Mouse (Mus musculus) gastrocnemius, adult 8-10 months (tissue): ENCODE measurements around the gene Celsr1. TPM values are rescaled to one million over a fixed set of nuclear protein-coding genes. Genes with fewer than 3 reads are reported as not detected.

ENCODE experiments used
- DNase-seq, 2 experiments: peaks; one replicate each; pipeline ENCODE4 v3.0.0; 2022; ENCODE audit warnings: low spot score in 2 of 2
- total RNA-seq, 4 experiments: library from RNA; stranded (reverse); gene quantifications; 2 replicates each; pipeline ENCODE4 v1.2.4; 2022

The Celsr1 gene
- total RNA-seq, 4 experiments from 2014 or later: 0.02 to 0.36 (median 0.10) TPM

- DNase-seq: no peak
These were observed 37.4 kb downstream of the Celsr1 start for GRCm38 (mm10) chr15:85996031-85996765.

DNA sequence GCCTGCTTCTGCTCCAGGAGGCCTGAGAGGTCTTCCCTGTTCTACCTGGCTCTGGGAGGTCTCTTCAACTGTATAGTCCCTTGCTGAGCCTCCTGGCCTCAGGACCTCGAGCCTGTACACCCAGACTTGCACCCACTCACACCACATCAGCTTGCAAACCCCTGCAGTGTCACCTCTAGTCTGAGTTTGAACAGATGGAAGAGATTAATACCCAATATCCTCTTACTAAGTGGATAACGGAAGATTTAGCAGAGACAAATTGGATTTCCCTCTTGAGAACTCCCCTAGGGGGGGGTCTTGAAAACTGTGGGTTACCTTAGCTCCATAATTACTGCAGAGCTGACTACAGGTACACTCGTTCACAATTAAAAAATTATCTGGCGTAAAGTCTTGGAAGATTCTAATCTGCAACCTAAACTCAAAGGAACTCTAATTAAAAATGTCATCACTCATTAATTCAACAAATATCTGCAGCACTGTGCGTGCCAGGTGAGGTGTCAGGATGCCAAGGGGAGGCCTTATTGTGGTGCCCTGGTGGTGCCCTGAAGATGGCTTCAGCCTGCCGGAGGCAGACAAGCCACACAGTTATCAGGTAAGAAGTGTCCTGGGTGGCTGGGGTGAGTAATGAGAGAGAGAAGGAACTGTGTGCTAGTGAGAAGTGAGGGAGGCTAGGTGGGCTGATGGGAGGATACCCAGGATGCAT is 38.5 kb downstream of the Celsr1 start:
- no peak for DNase-seq

DNA sequence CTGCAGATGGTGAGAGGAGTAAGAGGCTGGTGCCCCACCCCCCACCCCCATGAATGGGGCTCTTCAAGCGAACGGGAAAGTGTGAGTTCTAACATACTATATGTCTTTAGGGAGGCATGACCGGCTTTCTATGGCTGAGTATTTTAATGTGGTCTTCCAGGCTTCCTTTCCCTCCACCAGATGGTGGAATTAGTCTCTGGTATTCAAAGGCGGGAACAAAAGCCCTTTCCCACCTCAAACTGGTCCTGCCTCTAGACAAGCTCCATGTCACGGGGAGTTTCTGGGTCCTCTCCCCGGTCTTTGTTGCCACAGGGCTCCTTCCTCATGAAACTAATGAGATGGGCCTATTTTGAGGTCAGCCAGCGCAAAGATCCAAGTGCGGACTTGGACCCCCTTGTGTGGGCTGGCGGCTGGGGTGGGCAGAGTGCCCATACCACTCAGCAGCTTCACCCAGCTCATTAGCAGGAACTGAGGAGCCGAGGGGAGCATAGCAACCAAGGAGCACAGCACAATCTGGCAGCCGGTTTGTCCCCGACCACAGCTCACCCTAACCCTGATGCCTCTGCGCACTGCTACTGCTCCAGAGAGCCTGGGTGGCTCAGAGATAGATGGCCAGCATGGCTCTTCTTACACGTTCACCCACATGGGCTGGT is 39.5 kb downstream of the Celsr1 start:
- no peak for DNase-seq

DNA sequence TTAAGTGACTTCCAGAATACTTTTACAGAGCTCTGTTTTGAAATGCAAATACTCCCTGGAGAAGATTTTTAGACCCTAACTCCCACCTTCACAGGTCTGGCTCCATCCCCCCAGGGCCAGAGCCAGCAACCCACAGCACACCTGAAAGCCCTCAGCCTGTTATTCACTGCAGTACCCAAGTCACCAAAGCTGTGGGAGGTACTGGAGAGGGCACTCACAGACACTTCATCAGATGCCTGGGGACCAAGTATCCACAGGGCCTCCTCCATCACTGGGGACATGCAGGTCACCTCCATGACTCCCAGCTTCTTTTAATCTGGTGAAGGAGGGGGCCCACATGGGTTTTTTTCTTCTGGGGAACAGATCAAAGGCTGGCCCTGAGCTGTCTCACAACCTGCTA is 40.2 kb downstream of the Celsr1 start:
- no peak for DNase-seq

- no peak for DNase-seq
These were observed 41.5 kb downstream of the Celsr1 start for GRCm38 (mm10) chr15:85992125-85992495.

DNA sequence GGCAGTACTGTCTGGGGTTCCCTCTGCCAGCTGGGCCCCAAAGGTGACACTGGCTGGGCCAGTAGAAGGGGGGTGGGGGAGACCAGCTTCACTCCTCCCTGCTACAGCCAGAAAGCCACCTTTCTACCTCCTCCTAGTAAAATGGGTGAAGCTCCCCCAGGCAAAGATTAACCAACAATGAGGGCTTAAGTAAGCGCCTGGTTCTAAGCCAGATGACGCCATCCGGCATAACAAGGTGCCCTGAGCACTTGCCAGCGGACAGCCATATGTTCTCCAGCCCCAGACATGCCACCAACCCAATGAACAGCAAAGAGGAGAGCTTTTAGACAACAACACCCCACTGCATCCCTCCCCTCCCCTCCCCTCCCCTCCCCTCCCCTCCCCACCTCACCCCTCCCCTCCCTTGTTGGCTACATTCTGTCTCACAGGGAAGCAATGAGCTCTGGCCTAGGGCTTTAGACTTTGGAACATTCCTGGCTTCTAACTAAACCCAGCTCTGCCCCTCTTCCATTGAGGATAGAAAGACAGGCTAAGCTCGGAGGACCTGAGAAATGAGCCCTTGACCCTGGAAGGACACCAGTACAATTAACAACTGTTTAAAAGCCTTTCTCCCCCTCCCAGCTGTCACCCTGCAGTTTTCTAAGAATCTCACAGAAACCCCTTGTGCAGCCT is 42.0 kb downstream of the Celsr1 start:
- DNase-seq: no peak

DNA sequence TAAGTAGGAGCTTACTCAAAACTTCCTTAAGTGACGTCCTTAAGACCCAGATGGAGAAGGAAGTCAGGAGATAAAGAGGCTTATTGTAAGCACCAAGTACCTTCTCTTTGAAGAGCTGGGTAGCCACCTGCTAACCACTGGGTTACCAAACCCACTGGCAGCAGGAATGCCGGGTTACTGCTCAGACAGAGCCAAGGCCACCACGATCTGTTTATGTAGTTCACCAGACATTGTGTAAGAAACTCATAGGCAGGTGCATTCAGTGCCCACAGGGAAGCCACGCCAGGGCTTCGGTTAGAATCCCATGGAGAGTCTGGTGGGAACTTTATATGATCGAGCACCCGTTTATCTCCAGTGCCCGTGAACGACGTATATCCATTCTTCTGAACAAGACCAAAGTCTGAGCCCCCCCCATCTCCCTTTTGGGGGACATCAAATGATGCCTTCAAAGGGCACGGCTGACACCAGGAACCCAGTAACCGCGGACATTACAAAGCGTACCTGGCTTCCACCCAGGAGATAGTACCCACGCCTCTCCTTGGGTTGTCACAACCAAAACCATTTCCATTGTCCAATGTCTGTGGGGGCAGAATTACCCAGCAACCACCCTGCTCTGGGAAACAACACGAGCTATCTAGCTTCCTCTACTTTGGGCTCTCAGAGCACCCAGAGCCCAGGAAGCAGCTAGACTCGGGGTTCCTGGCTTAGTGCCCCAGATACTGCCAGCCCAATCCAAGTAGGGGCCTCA is 42.7 kb downstream of the Celsr1 start:
- no peak for DNase-seq

DNA sequence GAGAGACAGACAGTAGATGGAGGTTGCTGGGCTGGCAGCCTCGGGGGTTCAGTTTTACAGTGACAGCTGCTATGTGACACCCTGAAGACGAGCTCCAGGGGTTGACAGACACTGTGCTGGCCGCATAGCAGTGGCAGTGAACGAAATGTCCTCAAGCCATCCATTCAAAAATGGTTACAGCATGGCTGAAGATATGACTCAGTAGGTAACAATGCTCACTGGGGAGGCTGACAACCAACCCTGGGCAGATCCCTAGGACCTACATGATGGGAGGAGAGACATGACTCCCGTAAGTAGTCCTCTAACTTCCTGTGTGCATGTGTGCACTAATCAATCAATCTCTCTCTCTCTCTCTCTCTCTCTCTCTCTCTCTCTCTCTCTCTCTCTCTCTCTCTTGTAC is 45.7 kb downstream of the Celsr1 start:
- DNase-seq: no peak

DNA sequence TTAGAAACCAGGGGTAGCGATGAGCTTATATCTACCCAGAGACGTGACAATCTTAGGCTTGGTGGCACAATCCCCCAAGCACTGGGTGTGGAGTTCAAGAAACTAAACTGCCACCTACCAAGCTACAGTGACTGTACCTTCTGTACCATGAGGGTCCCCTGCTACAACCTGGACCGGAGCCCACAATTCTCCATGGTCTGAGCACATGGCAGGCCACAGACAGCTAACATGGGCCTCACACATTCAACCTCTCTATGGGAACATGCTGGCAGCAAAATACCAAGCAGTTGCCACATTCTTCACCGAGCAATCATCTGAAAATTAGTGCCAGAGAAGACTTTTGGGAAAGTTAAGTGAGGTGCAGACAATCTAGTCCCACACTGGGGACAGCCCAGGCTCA is 47.4 kb downstream of the Celsr1 start:
- no peak for DNase-seq

DNA sequence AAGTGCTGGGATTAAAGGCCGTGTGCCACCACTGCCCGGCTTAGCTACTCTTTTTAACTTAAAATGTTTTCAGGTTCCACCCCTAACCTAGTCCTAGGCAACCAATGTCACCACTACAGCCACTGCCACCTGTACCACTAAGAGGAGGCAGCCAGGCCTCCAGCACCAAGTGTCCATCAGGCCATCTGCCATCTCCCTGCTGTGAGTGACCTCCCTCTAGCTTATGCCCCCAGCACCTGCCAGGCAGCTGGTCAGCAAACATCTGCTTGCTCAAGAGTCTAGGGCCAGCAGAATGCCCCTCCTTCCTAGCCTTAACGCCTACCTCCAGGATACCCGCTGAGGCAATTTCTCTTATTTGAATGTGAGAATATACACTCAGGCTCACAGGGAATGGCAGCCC is 48.0 kb downstream of the Celsr1 start:
- no peak for DNase-seq

DNA sequence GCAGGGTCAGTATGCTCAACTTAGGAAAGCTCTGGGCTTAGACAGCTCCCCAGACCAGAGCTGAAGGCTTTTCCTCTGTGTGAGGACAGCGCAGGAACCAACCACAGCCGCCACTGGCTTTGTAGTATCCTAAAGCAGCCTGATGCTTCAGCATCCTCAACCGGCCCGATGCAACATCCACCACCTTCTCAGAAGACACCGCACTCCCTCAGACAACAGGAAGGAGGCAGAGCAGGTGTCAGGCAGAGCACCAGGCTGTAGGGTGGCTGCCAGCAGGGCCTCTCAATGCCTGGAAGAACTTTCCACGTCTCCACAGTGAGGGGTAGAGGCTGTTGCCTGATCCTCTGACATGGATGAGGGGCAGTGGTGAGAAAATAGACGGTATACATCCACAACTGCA is 50.4 kb downstream of the Celsr1 start:
- no peak for DNase-seq

DNA sequence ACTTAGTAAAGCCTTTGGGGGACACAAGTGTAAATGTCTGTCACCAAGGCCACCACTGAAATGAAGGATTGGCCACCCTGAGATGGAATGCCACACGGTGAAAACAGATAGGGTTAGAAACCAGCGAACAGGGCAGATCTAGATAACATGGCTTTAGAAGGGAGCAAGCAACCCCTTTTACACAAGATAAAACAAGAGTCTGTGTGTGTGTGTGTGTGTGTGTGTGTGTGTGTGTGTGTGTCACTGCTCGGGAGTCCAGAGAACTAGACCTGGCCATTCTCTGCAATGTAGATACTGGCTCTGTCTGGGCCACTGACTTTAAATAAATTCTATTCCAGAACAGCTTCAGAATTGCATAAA is 51.2 kb downstream of the Celsr1 start:
- no peak for DNase-seq

GRCm38 (mm10) chr15:85981768-85982415 is 51.7 kb downstream of the Celsr1 start:
- no peak for DNase-seq

DNA sequence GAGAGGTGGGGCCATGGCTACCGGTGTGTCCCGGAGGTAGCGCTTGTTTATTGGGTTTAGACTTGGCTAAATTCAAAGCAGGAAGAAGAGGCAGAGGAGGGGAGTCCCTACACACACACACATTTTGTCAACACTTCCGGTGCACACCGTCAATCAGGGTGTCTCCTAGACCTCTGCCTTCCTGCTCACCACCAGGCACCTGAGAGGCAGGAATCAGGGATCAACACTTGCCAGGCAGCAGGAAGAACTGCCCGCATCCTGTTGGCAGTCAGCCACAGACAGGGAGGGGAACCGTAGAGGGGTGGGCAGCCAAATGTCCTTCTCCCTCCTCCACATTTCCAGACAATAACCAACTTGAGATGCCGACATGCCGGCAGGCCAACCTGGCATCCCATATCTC is 56.5 kb downstream of the Celsr1 start:
- no peak for DNase-seq

- no peak for DNase-seq
These were observed 57.8 kb downstream of the Celsr1 start for GRCm38 (mm10) chr15:85975746-85976145.

GRCm38 (mm10) chr15:85971596-85971995 is 62.0 kb downstream of the Celsr1 start:
- no peak for DNase-seq

- DNase-seq: no peak
These were observed 63.1 kb downstream of the Celsr1 start for GRCm38 (mm10) chr15:85970441-85970840.

GRCm38 (mm10) chr15:85969707-85970153 is 63.8 kb downstream of the Celsr1 start:
- DNase-seq: no peak

GRCm38 (mm10) chr15:85969291-85969690 is 64.3 kb downstream of the Celsr1 start:
- no peak for DNase-seq

DNA sequence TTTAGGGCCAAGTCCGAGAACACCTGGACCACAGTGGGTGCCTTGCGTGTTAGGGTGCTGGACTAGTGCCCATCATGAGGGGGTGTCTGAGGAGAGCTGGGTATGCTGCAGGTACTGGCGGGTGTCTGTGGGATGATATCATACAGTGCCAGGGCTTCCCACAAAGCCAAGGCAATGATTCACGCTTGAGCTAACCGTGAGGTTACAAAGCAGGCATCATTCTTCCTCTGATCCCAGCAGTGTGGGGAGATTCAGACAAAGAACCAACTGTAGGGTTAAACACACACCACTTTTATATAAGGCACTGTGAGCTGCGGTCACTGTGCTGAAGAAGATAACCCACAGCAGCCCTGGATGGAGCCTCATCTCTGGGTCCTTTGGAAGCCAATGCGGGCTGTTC is 67.5 kb downstream of the Celsr1 start:
- DNase-seq: no peak
